ENCODE assay signal across 10 mouse cellular contexts in the genomic region with DNA sequence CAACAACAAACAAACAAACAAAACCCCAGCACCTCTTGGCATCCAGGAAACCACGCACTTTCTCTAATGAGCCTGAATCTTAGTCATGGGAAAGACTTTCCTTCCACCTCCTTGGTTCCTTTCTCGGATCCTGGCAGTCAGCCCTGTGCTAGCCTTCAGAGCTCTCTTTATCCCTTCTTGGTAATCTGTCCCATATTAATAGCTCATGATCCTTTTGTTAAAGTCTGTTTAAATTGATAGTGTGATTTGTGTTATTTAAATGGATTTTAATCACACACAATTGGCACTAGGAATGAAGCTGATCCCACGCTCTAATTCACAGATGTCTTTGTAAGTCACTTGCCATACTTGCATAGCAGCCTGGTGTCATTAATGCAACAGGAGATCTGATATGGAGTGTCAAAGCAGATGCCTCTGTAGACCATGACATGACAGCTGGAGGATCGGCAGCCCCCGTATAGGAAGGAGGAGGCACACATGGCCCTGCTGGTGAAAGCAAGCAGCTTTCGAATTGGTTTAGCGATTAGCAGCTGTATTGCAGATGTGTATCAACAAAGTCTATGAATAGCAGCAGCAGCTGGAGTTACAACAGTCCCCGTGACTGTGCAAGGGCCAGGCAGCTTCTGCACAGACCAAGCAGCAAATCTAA. TPM values are rescaled to one million over a fixed set of nuclear protein-coding genes. Genes with fewer than 3 reads are reported as not detected.
A peak's percentile ranks its signal among the peaks of the same experiment; 100 is the strongest.
DNase-seq lines count a peak whose midpoint lies in the region; ATAC-seq lines count a peak whose summit lies in the region.
"Had no signal": no experiment of that assay in that cellular context is flagged by ENCODE, and none has a peak within 500 bp of the region (broad histone marks: within the 10 kb centered on the region; RNA-seq: fewer than 3 reads in every experiment).

No protein-coding gene starts in this region.

- ATAC-seq in embryonic facial prominence, embryonic 13.5 days (ENCODE audit: insufficient number of reproducible peaks, insufficient read depth, low FRiP score, low TSS enrichment, low read depth) = no peak

- 58% methylated on average over 8 of the region's 8 CpGs for WGBS in embryonic facial prominence, embryonic 13.5 days
- 84% methylated on average over 8 of the region's 8 CpGs for WGBS in embryonic facial prominence, embryonic 10.5 days

- H3K27ac ChIP-seq in embryonic facial prominence, embryonic 13.5 days = no peak overlapping the region
- H3K27ac ChIP-seq in embryonic facial prominence, embryonic 10.5 days (replicated peaks) = no peak overlapping the region
- H3K27ac ChIP-seq: heart, embryonic 10.5 days had no signal

- 0 out of 2 replicates have a peak, but pooled peaks cover 4% of the 10 kb centered on the region for H3K4me1 ChIP-seq in embryonic facial prominence, embryonic 13.5 days
- no peaks in the 10 kb centered on the region for H3K4me1 ChIP-seq in embryonic facial prominence, embryonic 10.5 days
- H3K4me1 ChIP-seq: heart, embryonic 10.5 days had no signal

- DNase-seq in embryonic facial prominence, embryonic 10.5 days (ENCODE audit: low spot score) = no peak
- DNase-seq in lung, postnatal 10 days = peak; percentile 12
- DNase-seq in lung, postnatal 36 days = no peak
- peak; percentile 37 to 76 for DNase-seq in layer of hippocampus, adult 18-20 months (ENCODE audit: low spot score in 2 of 2)
- peak; percentile 63 for DNase-seq in retina, embryonic 14.5 days (ENCODE audit: low spot score)
- no peak for DNase-seq in kidney, adult 9 months
- DNase-seq in gastrocnemius, adult 18-20 months (ENCODE audit: low spot score) = no peak

- H3K4me3 ChIP-seq in embryonic facial prominence, embryonic 13.5 days = no peak overlapping the region
- no peak overlapping the region for H3K4me3 ChIP-seq in embryonic facial prominence, embryonic 10.5 days
- H3K4me3 ChIP-seq: heart, embryonic 10.5 days had no signal

- no peaks in the 10 kb centered on the region for H3K36me3 ChIP-seq in embryonic facial prominence, embryonic 13.5 days
- H3K36me3 ChIP-seq in embryonic facial prominence, embryonic 10.5 days (replicated peaks) = no peaks in the 10 kb centered on the region
- H3K36me3 ChIP-seq: G1E; heart, embryonic 10.5 days had no signal

- H3K4me2 ChIP-seq in embryonic facial prominence, embryonic 13.5 days = no peak overlapping the region

- no peaks in the 10 kb centered on the region for H3K9me3 ChIP-seq in embryonic facial prominence, embryonic 13.5 days
- H3K9me3 ChIP-seq in embryonic facial prominence, embryonic 10.5 days = no peaks in the 10 kb centered on the region
- H3K9me3 ChIP-seq: G1E; heart, embryonic 10.5 days had no signal

- no peaks in the 10 kb centered on the region for H3K27me3 ChIP-seq in embryonic facial prominence, embryonic 13.5 days
- no peaks in the 10 kb centered on the region for H3K27me3 ChIP-seq in embryonic facial prominence, embryonic 10.5 days (replicated peaks; ENCODE audit: low read depth, poor library complexity, severe bottlenecking)

- 0 out of 2 replicates have a peak overlapping the region, but pooled peaks have one; percentile 22 for H3K9ac ChIP-seq in embryonic facial prominence, embryonic 13.5 days

RNA-seq across cellular contexts. Expression of a gene that starts 31.4 kb away (rescaled TPM):
- polyA plus RNA-seq in embryonic facial prominence, embryonic 13.5 days (2015; fragmentation: Nextera tagmentation; extraction: Ambion mirVana) = 2.1 and 4.0 TPM in 2 replicates
- 2.1 and 3.6 TPM in 2 replicates for polyA plus RNA-seq in embryonic facial prominence, embryonic 10.5 days (2016; fragmentation: Nextera tagmentation; extraction: Ambion mirVana)
- 1 to 10 TPM; 3.8 to 7.0 TPM for total RNA-seq in layer of hippocampus, adult 18-20 months (2021)
- 1 to 10 TPM; 3.5 to 5.4 TPM for total RNA-seq in gastrocnemius, adult 18-20 months (2021)

RNA-seq across cellular contexts. Expression of a gene that starts 31.7 kb away (rescaled TPM):
- polyA plus RNA-seq in embryonic facial prominence, embryonic 13.5 days (2015; fragmentation: Nextera tagmentation; extraction: Ambion mirVana) = 1,031 and 1,064 TPM in 2 replicates
- 1,025 and 1,052 TPM in 2 replicates for polyA plus RNA-seq in embryonic facial prominence, embryonic 10.5 days (2016; fragmentation: Nextera tagmentation; extraction: Ambion mirVana)
- total RNA-seq in layer of hippocampus, adult 18-20 months (2021) = 100 to 1,000 TPM; 342 to 348 TPM
- 100 to 1,000 TPM; 206 to 248 TPM for total RNA-seq in gastrocnemius, adult 18-20 months (2021)

RNA-seq across cellular contexts. Expression of a gene that starts 37.7 kb away (rescaled TPM):
- 1.4 and 3.9 TPM in 2 replicates for polyA plus RNA-seq in embryonic facial prominence, embryonic 13.5 days (2015; fragmentation: Nextera tagmentation; extraction: Ambion mirVana)
- polyA plus RNA-seq in embryonic facial prominence, embryonic 10.5 days (2016; fragmentation: Nextera tagmentation; extraction: Ambion mirVana) = 2.6 and 3.7 TPM in 2 replicates
- 10 to 100 TPM; 15.2 to 18.5 TPM for total RNA-seq in layer of hippocampus, adult 18-20 months (2021)
- total RNA-seq in gastrocnemius, adult 18-20 months (2021) = 1 to 10 TPM; 1.6 to 2.8 TPM

Comparison
In these comparisons a context has a peak if more than half of its experiments do, and no peak if none do; other contexts are left out.
1. DNase-seq: peak in lung, postnatal 10 days (single experiment), layer of hippocampus, adult 18-20 months (2 of 2) and retina, embryonic 14.5 days (single experiment); none in embryonic facial prominence, embryonic 10.5 days (single experiment), lung, postnatal 36 days (single experiment), kidney, adult 9 months (single experiment) and gastrocnemius, adult 18-20 months (single experiment).
2. RNA of a gene that starts 37.7 kb away (total RNA-seq): 15.2 to 18.5 TPM in layer of hippocampus, adult 18-20 months; 1.6 to 2.8 TPM in gastrocnemius, adult 18-20 months; every median in the first group is over 4 times any median in the second.